Mouse (Mus musculus) erythroblast, embryonic 14.5 days (primary cell): ENCODE results near the gene Abca14.

Experiments
- GATA1 ChIP-seq: IDR thresholded peaks from 2 replicates; pipeline ENCODE4 v1.6.1; 2012; ENCODE audit warnings: low read length, inconsistent platforms, mixed read lengths
- TAL1 ChIP-seq: IDR thresholded peaks from 3 replicates; pipeline ENCODE4 v1.6.1; 2012; ENCODE audit warnings: low read length, inconsistent platforms, mixed read lengths

- no peak for TF ChIP-seq GATA1
- no peak for TF ChIP-seq TAL1
These were observed 24.8 kb downstream of the Abca14 start for GRCm38 (mm10) chr7:120228541-120228940.
